Mouse (Mus musculus) C2C12 (cell line): ENCODE data around the gene Plekha5. TPM values are rescaled to one million over a fixed set of nuclear protein-coding genes. Genes with fewer than 3 reads are reported as not detected.
"Not testable (repeated sequence)": the region's sequence is repeated elsewhere in the genome, so short reads cannot be mapped to it uniquely, and the experiment has no call there.

Experiments
- H3K27me3 ChIP-seq: one replicate; pipeline ENCODE4 v1.6.1; 2011; ENCODE audit not compliant: control insufficient read depth, insufficient read depth, insufficient read length
- H3K36me3 ChIP-seq: one replicate; pipeline ENCODE4 v1.6.1; 2011; ENCODE audit not compliant: control insufficient read depth, insufficient read depth
- H3K4me3 ChIP-seq: one replicate; pipeline ENCODE4 v1.5.1; 2011; ENCODE audit warnings: mild to moderate bottlenecking, control low read depth; ENCODE audit not compliant: poor library complexity, insufficient read depth, severe bottlenecking
- H3K79me2 ChIP-seq: one replicate; pipeline ENCODE4 v1.6.1; 2011; ENCODE audit not compliant: control insufficient read depth, insufficient read depth
- H3K79me3 ChIP-seq: one replicate; pipeline ENCODE4 v1.6.1; 2011; ENCODE audit warnings: low read depth, control low read depth
- H3ac ChIP-seq: one replicate; pipeline ENCODE3; 2011; ENCODE audit warnings: low read depth; ENCODE audit not compliant: control insufficient read depth, insufficient read length
- CEBPB ChIP-seq: IDR thresholded peaks from one replicate; pipeline ENCODE4 v1.6.1; 2011; ENCODE audit warnings: low read depth, mild to moderate bottlenecking, control low read depth, moderate library complexity
- CTCF ChIP-seq: IDR thresholded peaks from one replicate; pipeline ENCODE4 v1.5.1; 2011; ENCODE audit not compliant: control insufficient read depth, insufficient read depth, insufficient read length
- FOSL1 ChIP-seq: IDR thresholded peaks from one replicate; pipeline ENCODE4 v1.8.0; 2011; ENCODE audit warnings: mild to moderate bottlenecking, low read length; ENCODE audit not compliant: poor library complexity, insufficient read depth, severe bottlenecking
- MAX ChIP-seq: IDR thresholded peaks from one replicate; pipeline ENCODE4 v1.6.1; 2011; ENCODE audit warnings: mild to moderate bottlenecking, control low read depth
- MYOD1 ChIP-seq: IDR thresholded peaks from one replicate; pipeline ENCODE4 v1.6.1; 2011; ENCODE audit warnings: low read depth; ENCODE audit not compliant: control insufficient read depth, insufficient read length
- MYOG ChIP-seq: IDR thresholded peaks from one replicate; pipeline ENCODE4 v1.6.1; 2011; ENCODE audit not compliant: control insufficient read depth, insufficient read length; ENCODE audit errors: extremely low read depth
- USF1 ChIP-seq: IDR thresholded peaks from one replicate; pipeline ENCODE4 v1.6.1; 2011; ENCODE audit warnings: low read depth, mild to moderate bottlenecking, control low read depth, moderate library complexity
- polyA plus RNA-seq: library from polyadenylated mRNA; unstranded; fragments of >200 nt; fragmentation: generic; extraction: Trizol; gene quantifications from one replicate; pipeline ENCODE4 v1.2.1, GENCODE M21; 2012; ENCODE audit warnings: missing spikeins

Plekha5 gene
- polyA plus RNA-seq, 1 experiment, result 13.1 TPM

DNA sequence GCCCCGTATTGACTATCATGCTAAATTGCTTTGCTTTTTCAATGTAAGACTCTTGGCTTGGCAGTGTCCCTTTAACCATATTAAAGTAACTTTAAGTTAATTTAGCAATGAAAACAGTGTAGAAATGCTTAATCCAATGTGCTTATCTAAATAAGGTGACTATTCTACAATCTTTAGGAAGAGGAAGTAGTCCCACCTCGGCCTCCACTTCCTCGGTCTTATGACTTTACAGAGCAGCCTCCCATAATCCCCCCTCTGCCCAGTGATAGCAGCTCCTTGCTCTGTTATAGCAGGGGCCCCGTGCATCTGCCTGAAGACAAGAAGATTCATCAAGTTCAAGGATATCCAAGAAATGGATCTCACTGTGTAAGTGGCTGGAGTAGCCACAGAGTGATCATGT is 156.3 kb downstream of the Plekha5 start:
- TF ChIP-seq CTCF (no peak), MYOG (no peak), MYOD1 (no peak), FOSL1 (no peak), MAX (no peak), CEBPB (no peak), USF1 (no peak)
- Histone ChIP-seq H3K4me3 (no peak overlapping the region), H3K27me3 (no peaks in the 10 kb centered on the region), H3K79me3 (no peaks in the 10 kb centered on the region), H3K79me2 (no peaks in the 10 kb centered on the region), H3K36me3 (peaks cover 6% of the 10 kb centered on the region), H3ac (no peak overlapping the region)

DNA sequence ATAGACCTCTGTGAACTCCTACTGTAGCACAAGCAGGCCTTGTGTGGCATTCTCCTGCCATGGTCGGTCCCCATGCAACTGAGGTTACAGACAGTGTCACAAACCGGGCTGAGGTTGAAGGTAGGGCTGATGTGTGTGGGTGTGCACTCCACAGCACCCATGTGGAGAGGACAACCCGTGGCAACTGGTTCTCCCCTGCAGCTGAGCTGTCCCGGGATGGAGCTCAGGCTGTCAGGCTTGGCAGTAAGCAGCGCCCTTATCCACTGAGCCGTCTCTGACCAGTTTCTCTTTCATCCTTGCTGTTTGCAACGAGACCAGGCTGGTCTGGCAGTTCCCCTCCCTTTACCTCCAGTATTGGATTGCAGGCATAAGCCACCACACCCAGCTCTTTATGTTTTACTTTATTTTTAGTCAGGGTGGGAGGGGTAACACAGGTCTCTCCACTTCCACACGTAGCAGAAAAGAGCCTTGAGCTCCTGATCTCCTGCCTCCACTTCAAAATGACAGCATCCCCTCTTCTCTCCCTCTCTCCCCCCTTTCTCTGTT is 162.9 kb downstream of the Plekha5 start:
- Histone ChIP-seq H3ac (no peak overlapping the region), H3K4me3 (no peak overlapping the region), H3K79me2 (no peaks in the 10 kb centered on the region), H3K27me3 (no peaks in the 10 kb centered on the region), H3K79me3 (no peaks in the 10 kb centered on the region), H3K36me3 (peaks cover 30% of the 10 kb centered on the region)
- TF ChIP-seq MYOG, result no peak
- no peak for TF ChIP-seq FOSL1
- TF ChIP-seq MAX, result no peak
- TF ChIP-seq MYOD1, result no peak
- TF ChIP-seq USF1, result no peak
- no peak for TF ChIP-seq CTCF
- no peak for TF ChIP-seq CEBPB

DNA sequence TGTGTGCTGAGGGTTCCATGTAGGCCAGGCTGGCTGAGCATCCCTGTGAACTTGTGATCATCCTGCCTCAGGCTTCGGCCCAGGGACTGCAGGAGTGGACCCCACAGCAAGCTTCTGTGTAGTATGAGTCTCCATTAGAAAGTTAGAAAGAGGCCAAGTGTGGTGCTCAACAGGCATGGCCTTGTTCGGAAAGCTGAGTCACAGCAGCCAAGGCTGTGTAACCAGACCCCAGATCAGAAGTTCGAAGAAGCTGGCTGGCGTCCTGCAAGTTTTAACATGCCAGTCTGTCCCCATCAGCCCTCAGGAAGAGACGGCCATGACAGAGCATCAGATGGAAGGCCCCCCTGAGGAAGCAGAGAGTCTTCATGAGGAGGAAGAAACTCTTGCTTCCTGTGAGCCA is 167.5 kb downstream of the Plekha5 start:
- no peaks in the 10 kb centered on the region for H3K27me3 ChIP-seq
- TF ChIP-seq USF1 (no peak), MAX (no peak), FOSL1 (no peak), CTCF (no peak), MYOD1 (no peak), CEBPB (no peak), MYOG (no peak)
- no peaks in the 10 kb centered on the region for H3K79me3 ChIP-seq
- no peak overlapping the region for H3K4me3 ChIP-seq
- H3K79me2 ChIP-seq, result no peaks in the 10 kb centered on the region
- H3K36me3 ChIP-seq, result peaks cover 36% of the 10 kb centered on the region
- H3ac ChIP-seq, result no peak overlapping the region

DNA sequence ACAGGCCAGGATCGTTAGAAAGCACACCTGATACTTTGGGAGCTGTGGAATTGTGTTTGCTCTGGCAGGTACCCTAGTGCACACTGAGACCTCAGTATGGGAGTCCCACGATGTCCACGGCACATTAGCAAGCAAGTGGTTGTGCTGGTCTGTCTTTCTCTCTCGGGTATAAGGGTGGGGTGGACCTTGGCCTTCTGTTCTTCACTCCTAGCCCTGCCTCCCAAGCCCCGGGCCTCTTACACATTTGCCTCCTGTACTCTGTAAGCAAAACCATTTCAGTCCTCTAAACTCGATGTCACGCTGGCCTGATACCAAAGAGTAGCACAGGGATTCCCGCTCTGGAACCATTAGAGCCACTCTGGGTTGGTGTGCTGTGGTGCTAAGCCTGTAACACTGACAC is 168.9 kb downstream of the Plekha5 start:
- no peaks in the 10 kb centered on the region for H3K27me3 ChIP-seq
- H3K4me3 ChIP-seq, result no peak overlapping the region
- no peak overlapping the region for H3ac ChIP-seq
- TF ChIP-seq CTCF (no peak), USF1 (no peak), CEBPB (no peak), MYOD1 (no peak), MYOG (no peak), MAX (no peak), FOSL1 (no peak)
- no peaks in the 10 kb centered on the region for H3K79me2 ChIP-seq
- no peaks in the 10 kb centered on the region for H3K79me3 ChIP-seq
- peaks cover 27% of the 10 kb centered on the region for H3K36me3 ChIP-seq

DNA sequence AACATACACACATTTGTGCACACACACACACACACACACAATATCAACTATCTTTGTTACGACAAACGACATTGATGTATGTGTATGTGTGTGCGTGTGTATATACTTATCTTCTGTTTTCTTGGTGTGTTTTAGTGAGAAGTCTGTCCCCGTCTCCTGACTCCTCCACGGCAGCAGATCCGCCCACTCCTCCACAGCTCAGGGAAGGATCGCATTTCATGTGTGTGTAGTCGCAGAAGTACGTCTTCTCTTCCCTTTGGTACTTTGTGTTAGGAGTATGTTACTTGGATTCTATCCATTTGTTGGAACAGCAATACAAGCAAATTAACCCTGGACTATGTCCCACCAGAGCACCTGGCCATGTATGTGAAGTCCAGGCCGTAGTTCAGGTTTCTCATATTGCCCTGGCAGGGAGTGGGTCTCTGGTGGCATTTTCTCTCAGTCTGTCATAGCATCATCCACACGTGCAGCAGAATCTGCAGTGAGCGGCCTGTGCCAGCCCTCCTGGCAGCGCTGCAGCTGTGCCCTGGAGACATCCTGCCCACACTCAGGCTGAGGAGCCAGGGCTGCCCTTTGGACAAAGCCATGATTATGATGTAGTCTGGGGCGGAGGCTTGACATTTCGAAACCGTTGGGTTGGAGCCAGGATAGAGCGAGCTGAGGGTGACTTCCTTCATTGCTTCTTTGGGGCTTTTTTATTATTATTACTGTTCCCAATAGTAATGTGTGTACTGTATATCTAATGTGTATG is 169.7 kb downstream of the Plekha5 start:
- Histone ChIP-seq H3K4me3 (no peak overlapping the region), H3K79me2 (no peaks in the 10 kb centered on the region), H3K27me3 (no peaks in the 10 kb centered on the region), H3ac (no peak overlapping the region), H3K36me3 (peaks cover 20% of the 10 kb centered on the region), H3K79me3 (no peaks in the 10 kb centered on the region)
- no peak for TF ChIP-seq MAX
- TF ChIP-seq FOSL1, result no peak
- TF ChIP-seq MYOG, result no peak
- TF ChIP-seq USF1, result no peak
- TF ChIP-seq CEBPB, result peak; percentile 48
- TF ChIP-seq MYOD1, result peak; percentile 41
- TF ChIP-seq CTCF, result no peak

DNA sequence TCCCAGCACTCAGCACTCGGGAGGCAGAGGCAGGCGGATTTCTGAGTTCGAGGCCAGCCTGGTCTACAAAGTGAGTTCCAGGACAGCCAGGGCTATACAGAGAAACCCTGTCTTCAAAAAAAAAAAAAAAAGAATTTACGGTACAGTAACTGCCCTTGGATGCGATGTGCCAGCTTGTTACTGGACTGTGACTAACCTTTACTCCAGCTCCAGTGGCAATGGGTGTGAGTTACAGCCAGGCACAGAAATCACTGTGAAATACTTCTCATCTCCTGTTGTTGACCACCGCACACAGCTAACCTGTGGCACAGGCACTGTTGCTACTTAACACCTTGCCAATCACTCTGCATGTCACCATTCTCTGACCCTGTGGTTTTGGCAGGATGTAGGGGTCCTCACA is 171.7 kb downstream of the Plekha5 start:
- H3ac ChIP-seq, H3K79me3 ChIP-seq, H3K79me2 ChIP-seq, H3K27me3 ChIP-seq, H3K4me3 ChIP-seq: not testable (repeated sequence)
- peaks cover 13% of the 10 kb centered on the region for H3K36me3 ChIP-seq
